Mouse (Mus musculus) cerebellum, adult 2 months (tissue): ENCODE measurements around the gene Cavin1. TPM values are rescaled to one million over a fixed set of nuclear protein-coding genes. Genes with fewer than 3 reads are reported as not detected.
"Not testable (repeated sequence)": the region's sequence is repeated elsewhere in the genome, so short reads cannot be mapped to it uniquely, and the experiment has no call there.

Experiments
- DNase-seq, 2 experiments: peaks; one replicate each; pipeline ENCODE4 v3.0.0; 2021
- H3K27ac ChIP-seq: fragments of 200-500 bp; 2 replicates; pipeline ENCODE4 v1.5.1; 2012; ENCODE audit warnings: low read length, control low read depth, inconsistent platforms; ENCODE audit not compliant: insufficient read depth
- H3K27me3 ChIP-seq: fragments of 200-500 bp; 2 replicates; pipeline ENCODE4 v1.6.1; 2012; ENCODE audit warnings: inconsistent platforms, mild to moderate bottlenecking, low read length, moderate library complexity; ENCODE audit not compliant: control insufficient read depth, insufficient read depth
- H3K4me1 ChIP-seq: fragments of 200-500 bp; 2 replicates; pipeline ENCODE4 v1.6.1; 2011; ENCODE audit warnings: low read length; ENCODE audit not compliant: control insufficient read depth, insufficient read depth
- H3K4me3 ChIP-seq: fragments of 200-500 bp; replicated peaks from 2 replicates; pipeline ENCODE3; 2011; ENCODE audit warnings: mild to moderate bottlenecking, low read depth, low read length, control low read depth; ENCODE audit not compliant: insufficient read depth
- CTCF ChIP-seq: fragments of 200-500 bp; IDR thresholded peaks from 2 replicates; pipeline ENCODE4 v1.5.1; 2011; ENCODE audit warnings: low read depth, mild to moderate bottlenecking, control low read depth, low read length, moderate library complexity, borderline replicate concordance; ENCODE audit not compliant: insufficient read depth
- POLR2A ChIP-seq: fragments of 200-500 bp; IDR thresholded peaks from 2 replicates; pipeline ENCODE4 v1.6.1; 2011; ENCODE audit warnings: low read length, control low read depth, borderline replicate concordance; ENCODE audit not compliant: insufficient read depth
- WGBS: fragments of 180-500 bp; shearing (Covaris S2); methylation state at CpG from one replicate; pipeline ENCODE4 v1.1.7; 2018; 5-methylcytosine and 5-hydroxymethylcytosine counted together
- polyA plus RNA-seq: library from polyadenylated mRNA; depleted of rRNA; stranded (reverse); fragments of >200 nt; gene quantifications from 2 replicates; pipeline ENCODE4 v1.2.3, GENCODE M21; 2012; rRNA removed

Cavin1 gene
- 14.9 and 15.6 TPM in 2 replicates for polyA plus RNA-seq

DNA sequence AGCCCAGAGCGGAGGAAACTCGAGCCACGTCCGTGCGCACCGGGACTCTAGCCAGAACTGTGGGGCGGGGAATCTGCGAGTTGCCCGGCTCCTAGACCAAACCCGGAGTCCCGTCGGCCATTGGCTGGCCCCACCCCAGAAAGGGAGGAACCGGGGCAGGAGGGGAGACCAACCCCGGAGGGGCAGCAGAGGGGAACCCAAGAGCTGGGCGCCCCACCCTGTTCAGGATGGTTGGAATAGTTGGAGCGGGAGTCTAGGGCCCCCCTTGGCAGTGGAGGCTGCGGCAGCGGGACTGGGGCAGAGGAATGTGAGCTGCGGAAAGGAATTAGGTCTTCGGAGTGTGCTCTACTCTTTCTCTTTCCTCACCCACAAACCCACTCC lies at the start of gene Cavin1:
Gene Cavin1, minus strand, starts transcription at position 331 of the 381 bp plus-strand sequence.
- Histone ChIP-seq H3K4me1 (no peaks in the 10 kb centered on the region; the same call in 1 of the 2 replicates), H3K4me3 (peak within 1 kb of the TSS; percentile 50), H3K27me3 (no peaks in the 10 kb centered on the region; the same call in 1 of the 2 replicates), H3K27ac (no peak within 1 kb of the TSS)
- DNase-seq: peak; percentile 57 to 62
- WGBS: 7% methylated on average over 20 of the region's 20 CpGs
- TF ChIP-seq CTCF: no peak
- peak; percentile 19; the same call in 1 of the 2 replicates for TF ChIP-seq POLR2A

DNA sequence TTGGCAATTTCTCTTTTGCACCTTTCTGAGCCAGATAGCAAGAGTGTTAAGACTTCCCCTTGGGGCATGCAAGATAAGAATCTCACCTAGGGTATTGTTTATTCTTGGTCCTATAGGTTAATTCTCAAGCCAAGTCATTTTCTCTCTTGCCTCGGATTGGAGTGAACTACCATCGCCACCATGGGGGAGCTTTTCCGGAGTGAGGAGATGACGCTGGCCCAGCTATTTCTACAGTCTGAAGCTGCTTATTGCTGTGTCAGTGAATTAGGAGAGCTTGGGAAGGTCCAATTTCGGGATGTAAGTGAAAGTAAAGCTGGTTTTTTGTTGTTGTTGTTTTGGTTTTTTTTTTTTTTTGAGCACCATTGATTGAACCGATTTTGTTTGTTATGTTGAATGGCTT lies 41.0 kb upstream of the Cavin1 start:
- TF ChIP-seq POLR2A (no peak), CTCF (no peak)
- DNase-seq: peak in 1 of 2 experiments; percentile 58
- Histone ChIP-seq H3K4me3 (peak overlapping the region; percentile 32), H3K27ac (no peak overlapping the region), H3K4me1 (peaks cover 11% of the 10 kb centered on the region; the same call in 1 of the 2 replicates), H3K27me3 (no peaks in the 10 kb centered on the region)
- 20% methylated on average over 6 of the region's 6 CpGs for WGBS

DNA sequence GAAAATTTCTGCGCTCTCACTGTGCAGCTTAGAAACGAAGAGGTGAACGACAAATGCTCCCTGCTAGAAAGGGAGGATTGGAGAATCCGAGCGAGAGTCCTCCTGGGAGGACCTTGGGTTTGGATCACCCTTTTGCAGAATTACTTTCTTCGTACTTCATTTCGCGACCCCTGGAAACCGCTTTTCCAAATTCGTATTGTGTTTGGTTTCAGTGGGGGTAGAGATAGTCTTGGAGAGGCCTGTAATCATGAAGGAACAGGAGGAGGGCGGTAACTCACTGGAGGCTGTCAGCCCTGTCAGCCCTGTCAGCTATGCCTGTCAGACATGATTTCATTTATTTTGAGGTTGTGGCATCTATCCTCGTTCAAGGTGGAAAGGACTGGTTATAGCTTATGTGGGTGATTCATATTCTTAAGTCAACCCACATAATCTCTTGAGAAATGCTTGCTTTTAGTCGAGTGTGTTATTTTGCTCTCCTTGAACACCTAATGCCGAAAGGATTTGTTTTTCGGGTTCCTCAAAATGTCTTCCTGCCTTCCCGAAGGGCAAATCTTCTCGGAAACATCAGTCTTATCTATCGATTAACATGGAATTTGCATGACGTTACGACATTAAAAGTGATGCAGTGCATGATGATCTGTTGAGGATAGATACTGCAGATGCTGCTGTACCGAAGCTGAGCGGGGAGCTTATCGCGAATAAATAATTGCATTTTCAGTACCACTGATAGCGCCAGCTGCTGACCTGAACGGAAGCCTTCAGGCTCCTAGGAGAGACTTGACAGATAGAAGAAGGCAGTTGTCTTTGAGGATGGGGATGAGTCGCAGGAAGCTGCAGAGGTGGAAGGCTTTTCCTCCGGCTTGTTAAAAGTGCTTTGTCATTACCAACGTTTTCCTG lies 39.4 kb upstream of the Cavin1 start:
- Histone ChIP-seq H3K4me1 (peaks cover 8% of the 10 kb centered on the region; the same call in 1 of the 2 replicates), H3K27me3 (no peaks in the 10 kb centered on the region), H3K4me3 (peak overlapping the region; percentile 97), H3K27ac (peak overlapping the region; percentile 90)
- DNase-seq: peak; percentile 34 to 61
- TF ChIP-seq CTCF (no peak), POLR2A (no peak)
- under 1% methylated on average over 29 of the region's 29 CpGs for WGBS

GRCm38 (mm10) chr11:101009046-101009887 lies 38.6 kb upstream of the Cavin1 start, which contains the start of gene Atp6v0a1:
Gene Atp6v0a1, plus strand, starts transcription at chr11:101009452.
- H3K27me3 ChIP-seq: no peaks in the 10 kb centered on the region; the same call in 1 of the 2 replicates
- peak within 1 kb of the TSS; percentile 97 for H3K4me3 ChIP-seq
- peak within 1 kb of the TSS; percentile 90 for H3K27ac ChIP-seq
- H3K4me1 ChIP-seq: peaks cover 8% of the 10 kb centered on the region; the same call in 1 of the 2 replicates
- TF ChIP-seq CTCF: no peak
- TF ChIP-seq POLR2A: peak; percentile 97
- under 1% methylated on average over 44 of the region's 44 CpGs for WGBS
- peak; percentile 98 to 99 for DNase-seq

DNA sequence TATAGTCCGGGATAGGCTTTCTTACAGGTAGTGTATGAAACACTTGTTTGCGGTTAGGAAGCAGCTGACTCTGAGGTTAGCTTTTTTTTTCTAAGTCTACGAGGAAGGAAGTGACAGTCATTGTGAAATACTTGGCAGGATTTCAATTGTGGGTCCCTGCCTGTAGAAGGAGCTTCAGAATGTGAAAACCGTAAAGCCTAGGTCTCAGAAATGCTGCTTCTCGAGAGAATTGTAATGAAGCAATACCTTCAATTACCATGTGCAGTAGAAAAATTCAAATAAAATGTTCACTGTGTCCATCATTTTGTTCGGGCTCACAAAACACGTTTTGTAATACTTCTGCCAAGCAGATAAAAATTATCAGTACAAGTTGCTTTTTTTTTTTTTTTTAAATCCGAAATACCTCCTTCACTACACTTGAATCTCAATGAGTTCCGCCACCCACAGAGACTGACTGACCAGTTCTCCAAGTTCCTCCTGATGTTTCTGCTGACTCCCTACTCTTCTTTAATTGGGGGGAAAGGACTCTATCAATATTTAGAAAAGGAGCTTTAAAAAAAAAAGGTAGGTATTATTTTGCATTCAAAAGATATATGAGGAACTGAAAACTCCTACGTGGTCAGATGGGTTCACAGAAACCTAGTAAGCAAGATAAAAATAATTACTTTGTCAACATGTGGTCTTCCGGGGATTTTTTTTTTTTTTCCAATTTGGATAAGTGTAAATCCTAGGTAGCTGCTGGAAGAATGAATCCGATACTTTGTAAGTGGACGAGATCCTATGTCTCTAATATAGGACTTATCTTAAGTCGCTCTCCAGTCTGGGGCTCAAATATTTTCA lies 37.7 kb upstream of the Cavin1 start:
- H3K27ac ChIP-seq: peak overlapping the region; percentile 84; the same call in 1 of the 2 replicates
- H3K4me3 ChIP-seq: peak overlapping the region; percentile 97
- H3K4me1 ChIP-seq: peaks cover 2% of the 10 kb centered on the region; the same call in 1 of the 2 replicates
- TF ChIP-seq CTCF: no peak
- no peak for TF ChIP-seq POLR2A
- DNase-seq: peak in 1 of 2 experiments; percentile 24
- H3K27me3 ChIP-seq: no peaks in the 10 kb centered on the region; the same call in 1 of the 2 replicates
- WGBS: 54% methylated on average over 14 of the region's 14 CpGs

DNA sequence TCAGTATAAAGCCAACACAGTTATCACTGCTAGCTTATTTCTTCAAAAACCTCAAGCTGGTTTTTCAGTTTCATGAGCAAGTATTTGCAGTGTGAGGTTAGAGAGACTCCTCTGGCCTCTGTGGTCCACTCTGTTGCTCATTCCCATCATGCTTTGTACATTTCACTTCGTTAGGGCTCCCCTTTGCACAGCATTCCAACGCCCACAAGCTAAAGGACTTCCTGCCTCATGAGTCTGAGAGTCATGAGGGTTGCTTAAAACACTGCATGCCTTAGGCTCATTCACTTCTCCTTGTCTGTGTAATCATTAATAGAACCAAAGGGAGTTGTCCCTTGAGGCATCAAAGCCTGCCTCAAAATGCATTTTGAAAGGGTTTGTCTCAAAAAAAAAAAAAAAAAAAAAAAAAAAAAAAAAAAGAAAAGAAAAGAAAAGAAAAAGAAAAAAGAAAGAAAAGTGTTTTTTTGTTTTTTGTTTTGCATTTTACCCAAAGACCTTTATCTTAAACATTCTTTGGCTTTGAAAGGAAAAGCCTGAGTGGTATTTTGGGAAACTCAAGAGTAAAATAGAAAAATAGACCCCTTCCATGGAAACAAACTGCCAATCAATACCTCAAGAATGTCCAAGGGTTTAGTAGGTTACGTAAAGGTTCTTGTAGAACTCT lies 32.5 kb upstream of the Cavin1 start:
- 62% methylated on average over 3 of the region's 3 CpGs for WGBS
- H3K27ac ChIP-seq: no peak overlapping the region
- no peaks in the 10 kb centered on the region; the same call in 1 of the 2 replicates for H3K27me3 ChIP-seq
- H3K4me3 ChIP-seq: no peak overlapping the region
- DNase-seq: no peak
- no peaks in the 10 kb centered on the region for H3K4me1 ChIP-seq
- no peak for TF ChIP-seq POLR2A
- TF ChIP-seq CTCF: no peak

- H3K27me3 ChIP-seq, H3K4me1 ChIP-seq, H3K4me3 ChIP-seq, H3K27ac ChIP-seq, DNase-seq: not testable (repeated sequence)
- WGBS: 80% methylated on average over 6 of the region's 6 CpGs
These were observed 31.3 kb upstream of the Cavin1 start for GRCm38 (mm10) chr11:101001875-101002552.
